Mouse (Mus musculus) gastrocnemius, adult 2 months (tissue): Measurements from ENCODE around the gene Cdk8. TPM values are rescaled to one million over a fixed set of nuclear protein-coding genes. Genes with fewer than 3 reads are reported as not detected.

Experiments used
- DNase-seq: peaks from one replicate; pipeline ENCODE4 v3.0.0; 2022
- H3K27ac ChIP-seq: fragments of 200-600 bp; 2 replicates; pipeline ENCODE4 v1.8.1; 2022; ENCODE audit warnings: mild to moderate bottlenecking
- H3K4me3 ChIP-seq: fragments of 200-600 bp; 2 replicates; pipeline ENCODE4 v1.8.1; 2022; ENCODE audit warnings: mild to moderate bottlenecking, moderate library complexity
- CTCF ChIP-seq: fragments of 200-600 bp; IDR thresholded peaks from 2 replicates; pipeline ENCODE4 v1.8.1; 2022; ENCODE audit warnings: antibody characterized with exemption, mild to moderate bottlenecking, moderate library complexity
- intact Hi-C: fragments of 180-260 bp; cut with DNase I; formaldehyde crosslinking; loops from one replicate; pipeline ENCODE4 v1.15.1; 2025
- total RNA-seq, 2 experiments: library from RNA; stranded (reverse); gene quantifications; 2 replicates each; pipeline ENCODE4 v1.2.3; 2021

The Cdk8 gene
- total RNA-seq, 2 experiments from 2014 or later, result 16.8 to 17.6 TPM

- H3K4me3 ChIP-seq, result no peak overlapping the region
- H3K27ac ChIP-seq, result no peak overlapping the region
- TF ChIP-seq CTCF, result no peak
- no peak for DNase-seq
- intact Hi-C loops, result no loop called here
These were observed 119.8 kb downstream of the Cdk8 start for GRCm38 (mm10) chr5:146350784-146351183.

GRCm38 (mm10) chr5:146352006-146352405 lies 121.0 kb downstream of the Cdk8 start:
- intact Hi-C loops, result no loop called here
- DNase-seq, result no peak
- H3K27ac ChIP-seq, result no peak overlapping the region
- H3K4me3 ChIP-seq, result no peak overlapping the region
- no peak for TF ChIP-seq CTCF

Other genes starting within 250 kb of the Cdk8 start
- gene Cyp3a25, start 221.6 kb upstream of the Cdk8 start, total RNA-seq, result not detected
- gene Cyp3a59, start 152.0 kb upstream of the Cdk8 start, total RNA-seq, result not detected
- gene Gm5565, start 70.7 kb upstream of the Cdk8 start, total RNA-seq, result not detected
- gene Gm6309, start 60.5 kb upstream of the Cdk8 start, total RNA-seq, result not detected
- 1 to 10 TPM in 1 of 2 experiments, under 1 TPM in 1; 0.79 to 1.4 TPM for gene 1700001J03Rik, start 45.9 kb upstream of the Cdk8 start, total RNA-seq
- gene Rnf6, start 9.7 kb upstream of the Cdk8 start, total RNA-seq, result 10 to 100 TPM; 40.9 to 41.5 TPM
- gene Wasf3, start 153.8 kb downstream of the Cdk8 start, total RNA-seq, result under 1 TPM; 0.64 to 0.92 TPM